Mouse (Mus musculus): ENCODE measurements around the gene Ebpl. TPM values are rescaled to one million over a fixed set of nuclear protein-coding genes. Genes with fewer than 3 reads are reported as not detected.

Gene Ebpl
- 10.6 and 11.9 TPM in 2 replicates for polyA plus RNA-seq (2015; fragmentation: Nextera tagmentation; extraction: Ambion mirVana)

DNA sequence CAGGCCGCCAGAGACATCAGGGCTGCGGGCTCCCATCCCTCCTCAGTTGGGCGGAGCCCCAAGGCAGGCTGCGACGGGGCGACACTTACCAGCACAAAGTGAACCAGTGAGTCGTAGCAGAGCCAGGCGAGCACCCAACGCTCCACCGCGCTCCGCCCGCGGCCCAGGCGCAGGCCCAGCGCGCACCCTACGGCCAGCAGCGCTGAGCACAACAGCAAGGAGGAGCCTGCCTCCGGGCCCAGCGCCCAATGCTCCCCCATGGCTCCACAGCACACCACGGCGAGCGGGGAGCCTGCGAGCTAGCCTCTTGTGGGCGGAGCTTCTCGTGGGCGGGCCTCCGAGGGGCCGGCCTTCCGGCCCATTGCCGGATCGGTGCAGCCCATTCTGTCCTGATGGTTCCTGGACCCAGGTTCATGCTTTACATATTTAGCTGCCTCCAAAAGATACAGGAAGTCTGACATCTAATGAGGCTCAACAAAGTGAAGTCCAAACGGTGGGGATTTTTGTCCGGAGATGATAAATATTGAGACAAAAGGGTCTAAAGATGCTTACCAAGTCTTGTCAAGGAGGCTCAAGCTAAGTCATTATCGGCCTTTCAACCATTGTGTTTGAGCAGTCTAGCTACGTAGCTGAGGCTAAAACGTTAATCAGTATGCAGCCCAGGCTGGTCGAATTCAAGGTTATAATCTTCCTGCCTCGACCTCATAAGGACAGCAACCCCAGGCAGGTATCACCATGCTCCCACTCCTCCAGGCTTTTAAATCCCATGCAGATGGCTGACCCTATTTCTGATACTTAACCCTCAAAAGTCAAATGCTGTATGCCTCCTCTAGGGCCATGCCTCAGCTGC is at the start of gene Ebpl:
Gene Ebpl, minus strand, starts transcription at position 309 of the 850 bp plus-strand sequence.
- WGBS: under 1% methylated on average over 40 of the region's 40 CpGs
- ATAC-seq (replicated peaks; ENCODE audit: low FRiP score): peak; percentile 97
- Histone ChIP-seq H3K4me3 (replicated peaks) (peak within 1 kb of the TSS; percentile 70), H3K4me2 (peak within 1 kb of the TSS; percentile 60), H3K4me1 (peaks cover 6% of the 10 kb centered on the region), H3K9ac (peak within 1 kb of the TSS; percentile 66), H3K36me3 (0 out of 2 replicates have a peak, but pooled peaks cover 5% of the 10 kb centered on the region), H3K27me3 (no peaks in the 10 kb centered on the region), H3K27ac (peak within 1 kb of the TSS; percentile 92), H3K9me3 (replicated peaks) (no peaks in the 10 kb centered on the region)

DNA sequence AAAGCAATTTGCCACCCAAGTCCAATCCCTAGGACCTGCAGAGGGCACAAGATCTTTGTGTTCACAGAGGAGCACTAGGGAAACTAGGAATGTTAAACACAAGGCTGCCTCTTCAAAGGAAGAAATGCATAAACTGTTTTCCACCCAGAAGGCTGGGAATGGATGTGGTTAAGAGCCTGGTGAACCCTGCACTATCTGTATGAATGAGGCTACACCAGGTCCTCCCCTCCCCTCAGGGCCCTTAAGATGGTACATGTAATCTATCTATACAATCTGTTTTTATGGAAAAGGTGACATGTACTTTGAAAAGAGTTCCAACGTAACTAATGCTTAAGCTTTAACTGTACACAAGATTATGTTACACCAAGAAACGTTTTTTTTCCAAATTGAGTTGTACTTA is 49.8 kb upstream of the Ebpl start:
- Histone ChIP-seq H3K4me2 (no peak overlapping the region), H3K36me3 (0 out of 2 replicates have a peak, but pooled peaks cover under 1% of the 10 kb centered on the region), H3K27ac (no peak overlapping the region), H3K27me3 (no peaks in the 10 kb centered on the region), H3K4me3 (replicated peaks) (no peak overlapping the region), H3K9ac (no peak overlapping the region), H3K4me1 (0 out of 2 replicates have a peak, but pooled peaks cover 2% of the 10 kb centered on the region), H3K9me3 (replicated peaks) (no peaks in the 10 kb centered on the region)
- no peak for ATAC-seq (replicated peaks; ENCODE audit: low FRiP score)
- 50% methylated on average over 2 of the region's 2 CpGs for WGBS

DNA sequence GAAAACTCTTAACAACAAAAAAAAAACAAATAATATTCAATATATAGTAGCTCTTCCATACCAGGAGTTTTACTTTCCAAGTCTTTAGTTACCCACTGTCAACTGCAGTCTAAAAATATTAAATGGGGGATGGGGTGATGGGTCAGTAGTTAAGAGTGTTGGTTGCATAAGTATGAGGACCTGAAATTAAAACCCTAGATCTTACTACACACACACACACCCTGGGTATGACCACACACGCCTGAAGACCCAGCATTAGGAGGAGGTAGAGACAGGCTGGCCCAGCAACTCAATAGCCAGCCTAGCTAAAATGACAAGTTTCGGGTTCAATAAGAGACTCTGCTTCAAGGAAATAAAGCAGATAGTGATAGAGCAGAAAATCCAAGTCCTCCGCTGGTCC is 46.8 kb upstream of the Ebpl start:
- 0 out of 2 replicates have a peak, but pooled peaks cover 2% of the 10 kb centered on the region for H3K4me1 ChIP-seq
- H3K9me3 ChIP-seq (replicated peaks): no peaks in the 10 kb centered on the region
- ATAC-seq (replicated peaks; ENCODE audit: low FRiP score): no peak
- no peak overlapping the region for H3K9ac ChIP-seq
- no peaks in the 10 kb centered on the region for H3K27me3 ChIP-seq
- WGBS: 89% methylated on average over 3 of the region's 3 CpGs
- no peak overlapping the region for H3K27ac ChIP-seq
- no peak overlapping the region for H3K4me3 ChIP-seq (replicated peaks)
- no peak overlapping the region for H3K4me2 ChIP-seq
- peaks cover 7% of the 10 kb centered on the region for H3K36me3 ChIP-seq

DNA sequence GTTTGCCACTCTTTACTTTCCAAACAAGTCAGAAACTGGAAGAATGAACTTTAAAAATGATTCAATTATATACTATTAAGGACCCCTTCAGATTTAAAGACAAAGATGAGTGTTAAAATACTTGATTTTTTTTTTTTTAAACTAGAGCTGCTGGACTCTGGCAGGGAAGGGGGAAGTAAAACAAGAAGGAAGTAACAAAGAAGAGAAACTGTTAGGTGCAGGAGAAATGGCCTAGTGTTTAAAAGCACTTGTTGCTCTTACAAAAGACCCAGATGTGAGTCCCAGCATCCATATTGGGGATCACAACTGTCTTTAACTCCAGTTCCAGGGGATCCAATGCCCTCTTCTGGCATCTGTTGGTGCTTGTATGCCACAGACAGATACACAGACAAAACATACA is 45.5 kb upstream of the Ebpl start:
- Histone ChIP-seq H3K9ac (no peak overlapping the region), H3K4me1 (no peaks in the 10 kb centered on the region), H3K27me3 (no peaks in the 10 kb centered on the region), H3K27ac (no peak overlapping the region), H3K9me3 (replicated peaks) (no peaks in the 10 kb centered on the region), H3K4me2 (no peak overlapping the region), H3K36me3 (peaks cover 13% of the 10 kb centered on the region), H3K4me3 (replicated peaks) (no peak overlapping the region)
- ATAC-seq (replicated peaks; ENCODE audit: low FRiP score): no peak

DNA sequence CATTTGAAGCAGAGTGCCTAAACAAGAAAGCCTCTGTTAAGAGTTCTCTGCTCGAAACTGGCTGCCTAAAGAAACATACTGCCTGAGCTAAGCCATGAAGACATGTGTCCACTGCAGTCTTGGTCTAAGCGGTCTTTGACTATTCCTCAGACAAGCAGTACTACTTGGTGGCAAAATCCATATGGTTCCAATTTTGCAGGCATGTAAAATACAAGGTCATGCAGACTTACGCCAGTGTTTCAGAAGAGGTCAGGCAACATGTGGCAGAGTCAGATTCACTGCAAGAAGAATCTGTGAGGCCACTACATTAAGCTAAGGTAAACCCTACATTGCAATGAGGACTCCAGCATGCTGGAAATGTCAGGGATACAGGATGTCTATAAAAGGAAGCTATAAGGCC is 44.7 kb upstream of the Ebpl start:
- no peak overlapping the region for H3K4me3 ChIP-seq (replicated peaks)
- H3K36me3 ChIP-seq: peaks cover 17% of the 10 kb centered on the region
- WGBS: 84% methylated on average over 3 of the region's 3 CpGs

DNA sequence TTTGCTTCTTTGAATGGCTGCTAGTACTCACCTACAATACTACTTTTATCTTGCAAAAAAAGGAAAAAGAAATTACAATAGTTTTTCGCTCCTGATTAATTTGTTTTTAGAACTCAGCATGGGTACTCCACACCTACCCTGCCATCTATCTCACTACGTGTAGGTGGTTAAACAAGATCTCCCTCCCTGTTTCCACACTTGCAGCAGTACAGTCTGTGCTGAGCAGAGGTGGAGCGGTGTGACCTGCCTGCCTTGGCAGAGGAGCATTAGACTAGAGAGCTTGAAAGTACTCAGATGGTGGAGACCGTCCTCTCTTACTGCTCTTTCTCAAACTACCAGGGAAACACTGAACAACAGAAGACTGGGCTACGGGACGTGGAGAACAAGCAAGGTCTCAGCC is 34.5 kb upstream of the Ebpl start:
- Histone ChIP-seq H3K27me3 (no peaks in the 10 kb centered on the region), H3K9ac (no peak overlapping the region), H3K4me2 (no peak overlapping the region), H3K27ac (no peak overlapping the region), H3K9me3 (replicated peaks) (no peaks in the 10 kb centered on the region), H3K36me3 (peaks cover 33% of the 10 kb centered on the region), H3K4me1 (no peaks in the 10 kb centered on the region), H3K4me3 (replicated peaks) (no peak overlapping the region)
- WGBS: 81% methylated on average over 6 of the region's 6 CpGs
- no peak for ATAC-seq (replicated peaks; ENCODE audit: low FRiP score)

More for the DNA sequence above, 44.7 kb upstream of the Ebpl start:
- Histone ChIP-seq H3K9ac (no peak overlapping the region), H3K4me2 (no peak overlapping the region), H3K27ac (no peak overlapping the region), H3K4me1 (no peaks in the 10 kb centered on the region), H3K27me3 (no peaks in the 10 kb centered on the region), H3K9me3 (replicated peaks) (no peaks in the 10 kb centered on the region)
- no peak for ATAC-seq (replicated peaks; ENCODE audit: low FRiP score)

DNA sequence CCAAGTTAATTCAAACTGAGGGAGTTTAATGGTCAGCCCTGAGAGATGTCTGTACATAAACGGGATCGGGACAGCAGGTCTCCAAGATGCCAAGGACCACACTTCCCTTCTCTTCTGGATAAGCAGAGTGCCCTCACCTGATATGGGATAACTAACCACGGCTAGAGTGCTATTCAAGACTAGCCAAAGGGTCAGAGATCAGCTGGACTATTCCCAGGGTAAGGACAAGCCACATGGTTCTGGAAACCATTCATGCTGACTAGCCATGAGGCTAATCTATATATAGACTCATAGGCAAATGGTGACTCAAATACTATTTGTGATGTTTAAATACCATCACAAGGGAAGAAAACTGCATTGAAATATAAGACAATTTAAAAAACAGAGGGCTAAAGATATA is 30.3 kb upstream of the Ebpl start:
- 91% methylated on average over 3 of the region's 3 CpGs for WGBS
- Histone ChIP-seq H3K27ac (no peak overlapping the region), H3K9ac (no peak overlapping the region), H3K4me1 (no peaks in the 10 kb centered on the region), H3K36me3 (peaks cover 36% of the 10 kb centered on the region), H3K27me3 (no peaks in the 10 kb centered on the region), H3K4me2 (no peak overlapping the region), H3K9me3 (replicated peaks) (no peaks in the 10 kb centered on the region), H3K4me3 (replicated peaks) (no peak overlapping the region)
- no peak for ATAC-seq (replicated peaks; ENCODE audit: low FRiP score)

DNA sequence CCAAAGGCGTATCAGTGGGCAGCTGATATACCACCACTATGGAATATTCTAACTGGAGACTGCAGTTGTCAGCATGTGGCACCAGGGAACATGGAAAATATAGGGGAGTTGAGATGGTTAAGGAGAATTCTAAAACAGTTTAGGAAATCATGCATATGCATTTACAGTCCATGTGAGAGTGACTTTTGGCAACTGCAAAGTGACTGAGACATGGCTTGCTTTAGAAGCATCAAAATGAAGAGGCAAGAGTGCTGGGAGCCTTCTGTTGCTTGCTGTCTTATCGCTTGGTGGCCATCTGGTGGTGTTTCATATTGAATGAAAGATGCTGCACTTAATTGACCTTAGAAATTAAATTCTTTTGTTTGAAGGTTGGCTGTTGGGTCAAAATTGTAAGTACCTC is 7.1 kb upstream of the Ebpl start:
- Histone ChIP-seq H3K27ac (no peak overlapping the region), H3K36me3 (peaks cover 49% of the 10 kb centered on the region)

DNA sequence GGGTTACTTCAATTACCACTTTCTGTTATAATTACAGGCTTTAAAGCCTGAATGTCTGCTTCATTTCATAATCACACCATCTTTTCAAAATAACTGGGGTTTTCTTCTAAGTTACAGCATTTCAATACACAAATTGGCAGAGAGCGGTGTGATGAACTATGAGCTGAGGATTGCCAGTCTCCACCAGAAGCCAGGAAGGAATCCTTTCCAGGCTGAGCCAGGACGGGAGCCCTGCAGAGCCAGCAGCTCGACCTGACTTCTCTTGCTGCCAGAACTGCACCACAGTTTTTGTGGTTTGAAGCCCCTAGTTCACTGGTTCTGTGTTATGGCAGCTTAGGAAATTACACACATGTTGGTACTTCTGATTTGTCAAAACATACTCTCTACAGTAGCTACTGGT is 4.4 kb upstream of the Ebpl start:
- WGBS: 87% methylated on average over 3 of the region's 3 CpGs
- Histone ChIP-seq H3K36me3 (peaks cover 25% of the 10 kb centered on the region), H3K4me2 (no peak overlapping the region), H3K27me3 (no peaks in the 10 kb centered on the region), H3K9me3 (replicated peaks) (no peaks in the 10 kb centered on the region), H3K9ac (no peak overlapping the region), H3K4me3 (replicated peaks) (no peak overlapping the region), H3K4me1 (peaks cover 6% of the 10 kb centered on the region), H3K27ac (no peak overlapping the region)
- no peak for ATAC-seq (replicated peaks; ENCODE audit: low FRiP score)

More for the DNA sequence above, 7.1 kb upstream of the Ebpl start:
- WGBS: 89% methylated on average over 2 of the region's 2 CpGs
- no peak overlapping the region for H3K4me2 ChIP-seq
- ATAC-seq (replicated peaks; ENCODE audit: low FRiP score): no peak
- no peaks in the 10 kb centered on the region for H3K9me3 ChIP-seq (replicated peaks)
- H3K9ac ChIP-seq: no peak overlapping the region
- H3K27me3 ChIP-seq: no peaks in the 10 kb centered on the region
- no peak overlapping the region for H3K4me3 ChIP-seq (replicated peaks)
- H3K4me1 ChIP-seq: no peaks in the 10 kb centered on the region

DNA sequence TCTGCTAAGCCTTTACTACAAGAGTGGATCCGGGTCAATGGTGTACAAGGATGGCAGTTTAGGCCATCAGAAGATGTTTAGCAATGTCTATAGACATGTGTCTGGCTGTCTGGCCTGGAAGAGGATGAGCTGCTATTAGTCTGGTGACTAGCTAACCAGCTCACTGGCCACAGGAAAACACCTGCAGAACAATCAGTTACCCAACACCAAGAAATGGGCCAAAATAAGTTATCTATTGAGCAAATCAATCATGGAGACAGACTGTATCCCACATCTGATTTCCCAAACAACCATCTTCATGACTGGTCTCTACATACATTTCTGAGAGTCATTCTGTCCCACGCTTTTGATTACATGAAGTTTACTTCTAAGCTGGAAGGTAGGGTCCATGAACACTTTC is 3.5 kb upstream of the Ebpl start:
- peaks cover 22% of the 10 kb centered on the region for H3K36me3 ChIP-seq
- WGBS: 90% methylated on average over 2 of the region's 2 CpGs
- no peak overlapping the region for H3K4me3 ChIP-seq (replicated peaks)
- H3K9me3 ChIP-seq (replicated peaks): no peaks in the 10 kb centered on the region
- H3K4me2 ChIP-seq: no peak overlapping the region
- peaks cover 6% of the 10 kb centered on the region for H3K4me1 ChIP-seq
- no peaks in the 10 kb centered on the region for H3K27me3 ChIP-seq
- H3K9ac ChIP-seq: no peak overlapping the region
- H3K27ac ChIP-seq: no peak overlapping the region
- no peak for ATAC-seq (replicated peaks; ENCODE audit: low FRiP score)

DNA sequence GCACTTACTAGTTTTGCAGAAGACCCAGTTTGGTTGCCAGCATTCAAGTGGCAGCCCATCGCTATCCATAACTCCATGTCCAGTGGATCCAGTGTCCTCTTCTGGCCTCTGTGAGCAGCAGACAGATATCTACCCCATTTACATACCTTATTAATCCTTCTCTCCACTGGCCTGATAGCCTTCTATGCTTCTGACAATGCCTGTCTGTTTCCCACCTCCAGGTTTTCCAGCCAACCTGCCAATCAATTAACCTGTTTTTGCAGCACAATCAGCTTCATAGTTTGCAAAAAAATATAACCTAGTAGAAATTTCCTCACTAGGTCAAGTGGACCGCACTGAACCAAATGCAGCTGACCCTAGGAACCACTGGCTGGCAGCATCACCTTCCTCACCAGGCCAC is 2.0 kb upstream of the Ebpl start:
- H3K9me3 ChIP-seq (replicated peaks): no peaks in the 10 kb centered on the region
- 92% methylated on average over 2 of the region's 2 CpGs for WGBS
- H3K27ac ChIP-seq: no peak overlapping the region
- H3K4me3 ChIP-seq (replicated peaks): no peak overlapping the region
- no peaks in the 10 kb centered on the region for H3K27me3 ChIP-seq
- no peak for ATAC-seq (replicated peaks; ENCODE audit: low FRiP score)
- peaks cover 20% of the 10 kb centered on the region for H3K36me3 ChIP-seq
- no peak overlapping the region for H3K9ac ChIP-seq
- no peak overlapping the region for H3K4me2 ChIP-seq
- H3K4me1 ChIP-seq: peaks cover 6% of the 10 kb centered on the region

DNA sequence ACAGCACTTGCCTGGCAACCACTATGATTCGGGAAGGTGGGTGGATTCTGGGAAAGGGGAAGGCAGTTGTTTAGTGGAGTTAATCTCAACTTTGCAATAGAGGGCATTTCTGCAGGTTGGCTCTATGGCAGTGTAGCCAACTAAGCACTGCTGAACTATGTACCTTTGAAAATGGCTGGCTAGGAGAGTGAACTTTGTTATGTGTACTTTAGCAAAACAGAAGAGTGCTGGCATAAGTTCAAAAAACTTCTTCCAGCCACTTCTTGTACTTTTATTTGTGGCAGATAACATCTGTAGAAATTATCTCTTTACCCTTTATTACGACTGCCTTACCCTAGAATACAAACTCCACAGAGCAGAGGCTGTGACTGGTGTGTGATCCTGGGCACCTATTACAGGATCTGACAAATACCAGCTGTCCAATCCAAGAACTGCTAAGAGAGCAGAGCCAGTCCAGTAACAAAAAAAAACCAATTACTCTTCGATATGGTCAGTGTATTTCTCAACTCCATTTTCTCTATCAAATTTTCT is 807 bp upstream of the Ebpl start:
- Histone ChIP-seq H3K4me2 (peak overlapping the region; percentile 60), H3K36me3 (peaks cover 9% of the 10 kb centered on the region; the same call in 1 of the 2 replicates), H3K27ac (peak overlapping the region; percentile 92; the same call in 1 of the 2 replicates), H3K9me3 (replicated peaks) (no peaks in the 10 kb centered on the region), H3K27me3 (no peaks in the 10 kb centered on the region), H3K4me1 (peaks cover 6% of the 10 kb centered on the region), H3K4me3 (replicated peaks) (peak overlapping the region; percentile 70; the same call in 1 of the 2 replicates), H3K9ac (no peak overlapping the region)
- WGBS: 54% methylated on average over 3 of the region's 3 CpGs
- ATAC-seq (replicated peaks; ENCODE audit: low FRiP score): no peak
